Mouse (Mus musculus) lung, adult 2 months (tissue): ENCODE results near the gene Car5a.

Experiments
- CTCF ChIP-seq: fragments of 200-500 bp; IDR thresholded peaks from 2 replicates; pipeline ENCODE4 v1.5.1; 2011; ENCODE audit warnings: mild to moderate bottlenecking, low read length, control low read depth; ENCODE audit not compliant: insufficient read depth
- POLR2A ChIP-seq: fragments of 200-500 bp; IDR thresholded peaks from 2 replicates; pipeline ENCODE4 v1.6.1; 2011; ENCODE audit warnings: low read depth, mild to moderate bottlenecking, control low read depth, low read length, borderline replicate concordance; ENCODE audit errors: extremely low read depth

DNA sequence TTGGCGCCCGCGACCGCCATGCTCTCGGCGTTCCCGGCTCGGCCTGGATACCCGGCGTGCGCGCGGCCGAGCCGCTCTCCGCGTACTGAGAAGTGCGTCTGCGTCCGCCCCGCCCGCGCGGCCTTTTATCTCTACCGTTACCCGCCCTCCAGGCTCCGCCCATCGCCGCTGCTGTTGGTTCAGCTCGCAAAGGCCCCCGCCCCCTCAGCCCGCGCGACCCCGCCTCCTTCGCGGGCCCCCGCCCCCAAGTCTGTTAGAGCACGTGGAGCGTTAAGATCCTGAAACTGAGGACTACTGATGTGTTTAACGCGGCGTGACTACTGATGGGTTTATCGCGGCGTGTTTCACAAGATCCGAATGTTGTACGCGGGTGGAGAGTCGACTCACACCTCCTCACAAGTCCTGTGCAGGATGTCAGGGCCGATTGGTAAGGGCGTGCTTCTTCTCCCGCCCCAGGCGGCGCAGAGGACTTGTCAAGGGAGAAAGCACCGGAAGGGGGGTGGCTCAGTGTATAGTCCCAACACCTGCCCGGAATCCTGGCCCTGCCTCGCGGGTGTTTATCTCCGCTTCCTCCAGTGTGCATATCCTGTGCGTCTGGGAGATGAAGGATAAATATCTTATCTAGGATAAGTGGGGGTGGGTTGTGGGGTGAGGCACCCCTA is 37.0 kb downstream of the Car5a start, which contains the start of gene Slc7a5:
- TF ChIP-seq CTCF (no peak), POLR2A (peak; percentile 87; the same call in 1 of the 2 replicates)
